Mouse (Mus musculus) C2C12 (cell line): ENCODE measurements around the gene Cdk2ap2. TPM values are rescaled to one million over a fixed set of nuclear protein-coding genes. Genes with fewer than 3 reads are reported as not detected.
"Not testable (repeated sequence)": the region's sequence is repeated elsewhere in the genome, so short reads cannot be mapped to it uniquely, and the experiment has no call there.

ENCODE experiments used
- H3K27me3 ChIP-seq: one replicate; pipeline ENCODE4 v1.6.1; 2011; ENCODE audit not compliant: control insufficient read depth, insufficient read depth, insufficient read length
- H3K36me3 ChIP-seq: one replicate; pipeline ENCODE4 v1.6.1; 2011; ENCODE audit not compliant: control insufficient read depth, insufficient read depth
- H3K4me3 ChIP-seq: one replicate; pipeline ENCODE4 v1.5.1; 2011; ENCODE audit warnings: mild to moderate bottlenecking, control low read depth; ENCODE audit not compliant: poor library complexity, insufficient read depth, severe bottlenecking
- H3K79me2 ChIP-seq: one replicate; pipeline ENCODE4 v1.6.1; 2011; ENCODE audit not compliant: control insufficient read depth, insufficient read depth
- H3K79me3 ChIP-seq: one replicate; pipeline ENCODE4 v1.6.1; 2011; ENCODE audit warnings: low read depth, control low read depth
- H3ac ChIP-seq: one replicate; pipeline ENCODE3; 2011; ENCODE audit warnings: low read depth; ENCODE audit not compliant: control insufficient read depth, insufficient read length
- CEBPB ChIP-seq: IDR thresholded peaks from one replicate; pipeline ENCODE4 v1.6.1; 2011; ENCODE audit warnings: low read depth, mild to moderate bottlenecking, control low read depth, moderate library complexity
- CTCF ChIP-seq: IDR thresholded peaks from one replicate; pipeline ENCODE4 v1.5.1; 2011; ENCODE audit not compliant: control insufficient read depth, insufficient read depth, insufficient read length
- FOSL1 ChIP-seq: IDR thresholded peaks from one replicate; pipeline ENCODE4 v1.8.0; 2011; ENCODE audit warnings: mild to moderate bottlenecking, low read length; ENCODE audit not compliant: poor library complexity, insufficient read depth, severe bottlenecking
- MAX ChIP-seq: IDR thresholded peaks from one replicate; pipeline ENCODE4 v1.6.1; 2011; ENCODE audit warnings: mild to moderate bottlenecking, control low read depth
- MYOD1 ChIP-seq: IDR thresholded peaks from one replicate; pipeline ENCODE4 v1.6.1; 2011; ENCODE audit warnings: low read depth; ENCODE audit not compliant: control insufficient read depth, insufficient read length
- MYOG ChIP-seq: IDR thresholded peaks from one replicate; pipeline ENCODE4 v1.6.1; 2011; ENCODE audit not compliant: control insufficient read depth, insufficient read length; ENCODE audit errors: extremely low read depth
- USF1 ChIP-seq: IDR thresholded peaks from one replicate; pipeline ENCODE4 v1.6.1; 2011; ENCODE audit warnings: low read depth, mild to moderate bottlenecking, control low read depth, moderate library complexity
- polyA plus RNA-seq: library from polyadenylated mRNA; unstranded; fragments of >200 nt; fragmentation: generic; extraction: Trizol; gene quantifications from one replicate; pipeline ENCODE4 v1.2.1, GENCODE M21; 2012; ENCODE audit warnings: missing spikeins

Cdk2ap2 gene
- polyA plus RNA-seq, 1 experiment, result 134 TPM

GRCm38 (mm10) chr19:4057962-4058361, 39.0 kb upstream of the Cdk2ap2 start:
- Histone ChIP-seq H3ac (no peak overlapping the region), H3K79me3 (no peaks in the 10 kb centered on the region), H3K4me3 (no peak overlapping the region), H3K36me3 (no peaks in the 10 kb centered on the region), H3K27me3 (no peaks in the 10 kb centered on the region), H3K79me2 (no peaks in the 10 kb centered on the region)
- TF ChIP-seq MAX, result no peak
- no peak for TF ChIP-seq USF1
- no peak for TF ChIP-seq FOSL1
- no peak for TF ChIP-seq CEBPB
- TF ChIP-seq CTCF, result no peak
- no peak for TF ChIP-seq MYOG
- no peak for TF ChIP-seq MYOD1

- no peaks in the 10 kb centered on the region for H3K27me3 ChIP-seq
- TF ChIP-seq FOSL1, result no peak
- TF ChIP-seq MYOG, result no peak
- no peak for TF ChIP-seq CEBPB
- TF ChIP-seq CTCF, result no peak
- TF ChIP-seq USF1, result no peak
- no peak for TF ChIP-seq MYOD1
- no peak for TF ChIP-seq MAX
- no peaks in the 10 kb centered on the region for H3K36me3 ChIP-seq
- H3K4me3 ChIP-seq, result no peak overlapping the region
- no peaks in the 10 kb centered on the region for H3K79me3 ChIP-seq
- H3ac ChIP-seq, result no peak overlapping the region
- H3K79me2 ChIP-seq, result no peaks in the 10 kb centered on the region
Measured at GRCm38 (mm10) chr19:4058581-4058980, 38.4 kb upstream of the Cdk2ap2 start.

- Histone ChIP-seq H3K79me2 (no peaks in the 10 kb centered on the region), H3K27me3 (no peaks in the 10 kb centered on the region), H3ac (no peak within 1 kb of the TSS), H3K36me3 (no peaks in the 10 kb centered on the region), H3K4me3 (no peak within 1 kb of the TSS), H3K79me3 (no peaks in the 10 kb centered on the region)
- no peak for TF ChIP-seq CTCF
- TF ChIP-seq MYOD1, result no peak
- TF ChIP-seq FOSL1, result no peak
- TF ChIP-seq CEBPB, result peak; percentile 15
Measured at GRCm38 (mm10) chr19:4059069-4059740, 37.8 kb upstream of the Cdk2ap2 start, which contains the start of gene Gstp3. Gene Gstp3, minus strand, starts transcription at chr19:4059569.

GRCm38 (mm10) chr19:4060044-4060898, 36.7 kb upstream of the Cdk2ap2 start:
- H3K27me3 ChIP-seq, result not testable (repeated sequence)

GRCm38 (mm10) chr19:4060899-4061465, 36.0 kb upstream of the Cdk2ap2 start:
- Histone ChIP-seq H3ac (no peak overlapping the region), H3K4me3 (no peak overlapping the region)

More at GRCm38 (mm10) chr19:4060044-4060898, 36.7 kb upstream of the Cdk2ap2 start:
- not testable (repeated sequence) for H3ac ChIP-seq, H3K36me3 ChIP-seq, H3K79me2 ChIP-seq, H3K4me3 ChIP-seq, H3K79me3 ChIP-seq

GRCm38 (mm10) chr19:4063357-4063756, 33.6 kb upstream of the Cdk2ap2 start:
- H3K79me2 ChIP-seq, H3K36me3 ChIP-seq, H3K79me3 ChIP-seq, H3ac ChIP-seq, H3K27me3 ChIP-seq, H3K4me3 ChIP-seq: not testable (repeated sequence)

More at GRCm38 (mm10) chr19:4060899-4061465, 36.0 kb upstream of the Cdk2ap2 start:
- TF ChIP-seq FOSL1 (no peak), CTCF (no peak), MAX (no peak), CEBPB (no peak), USF1 (no peak), MYOD1 (no peak), MYOG (no peak)
- Histone ChIP-seq H3K36me3 (no peaks in the 10 kb centered on the region), H3K27me3 (no peaks in the 10 kb centered on the region), H3K79me3 (no peaks in the 10 kb centered on the region), H3K79me2 (no peaks in the 10 kb centered on the region)

- not testable (repeated sequence) for H3K27me3 ChIP-seq, H3K79me2 ChIP-seq, H3K36me3 ChIP-seq, H3K4me3 ChIP-seq, H3ac ChIP-seq, H3K79me3 ChIP-seq
Measured at GRCm38 (mm10) chr19:4064501-4064900, 32.5 kb upstream of the Cdk2ap2 start.
